Mouse (Mus musculus): ENCODE measurements around the gene Cyfip1. TPM values are rescaled to one million over a fixed set of nuclear protein-coding genes. Genes with fewer than 3 reads are reported as not detected.
"Not testable (repeated sequence)": the region's sequence is repeated elsewhere in the genome, so short reads cannot be mapped to it uniquely, and the experiment has no call there.

Cyfip1 gene
- polyA plus RNA-seq, 1 experiment from 2014 or later, result 39.2 TPM

- ATAC-seq (ENCODE audit: low read depth), result no peak
- Histone ChIP-seq H3K4me2 (ENCODE audit: low read depth, low read length) (no peak overlapping the region), H3K27me3 (ENCODE audit: control insufficient read depth, insufficient read depth, low read length) (no peaks in the 10 kb centered on the region), H3K36me3 (ENCODE audit: control insufficient read depth, insufficient read depth, low read length) (peaks cover 42% of the 10 kb centered on the region), H3K9ac (replicated peaks; ENCODE audit: low read depth, low read length) (no peak overlapping the region), H3K27ac (ENCODE audit: low read depth, low read length) (no peak overlapping the region), H3K4me1 (ENCODE audit: control insufficient read depth, insufficient read depth, low read length) (no peaks in the 10 kb centered on the region), H3K9me3 (ENCODE audit: control insufficient read depth, low read length) (no peaks in the 10 kb centered on the region), H3K4me3 (ENCODE audit: low read depth, low read length) (no peak overlapping the region)
- 100% methylated on average over 1 of the region's 1 CpGs for WGBS
Observed at GRCm38 (mm10) chr7:55909519-55909918, 68.0 kb downstream of the Cyfip1 start.

DNA sequence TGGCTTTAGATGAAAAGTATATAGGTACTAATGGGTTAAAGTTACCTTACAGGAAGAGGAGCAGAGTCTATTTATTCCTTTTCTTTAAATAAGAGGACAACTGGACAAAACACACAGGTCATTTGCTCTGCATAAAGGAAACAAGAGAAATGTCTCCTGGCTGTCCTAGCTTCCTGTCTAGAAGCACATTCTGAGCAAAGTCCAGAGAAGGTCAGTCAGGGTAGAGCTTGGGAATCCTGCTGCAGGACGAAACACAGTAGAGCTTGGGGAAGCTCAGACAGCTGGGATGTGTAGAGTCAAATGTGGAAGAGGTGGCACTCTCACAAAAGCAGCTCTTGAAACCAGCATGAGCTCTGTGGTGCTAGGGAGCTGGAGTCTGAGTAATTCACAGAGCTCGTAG is 68.8 kb downstream of the Cyfip1 start:
- WGBS, result 78% methylated on average over 2 of the region's 2 CpGs
- no peaks in the 10 kb centered on the region for H3K27me3 ChIP-seq (ENCODE audit: control insufficient read depth, insufficient read depth, low read length)
- no peak overlapping the region for H3K9ac ChIP-seq (replicated peaks; ENCODE audit: low read depth, low read length)
- ATAC-seq (ENCODE audit: low read depth), result no peak
- no peaks in the 10 kb centered on the region for H3K9me3 ChIP-seq (ENCODE audit: control insufficient read depth, low read length)
- H3K36me3 ChIP-seq (ENCODE audit: control insufficient read depth, insufficient read depth, low read length), result peaks cover 50% of the 10 kb centered on the region
- H3K4me3 ChIP-seq (ENCODE audit: low read depth, low read length), result no peak overlapping the region
- no peak overlapping the region for H3K27ac ChIP-seq (ENCODE audit: low read depth, low read length)
- H3K4me2 ChIP-seq (ENCODE audit: low read depth, low read length), result no peak overlapping the region
- H3K4me1 ChIP-seq (ENCODE audit: control insufficient read depth, insufficient read depth, low read length), result no peaks in the 10 kb centered on the region

DNA sequence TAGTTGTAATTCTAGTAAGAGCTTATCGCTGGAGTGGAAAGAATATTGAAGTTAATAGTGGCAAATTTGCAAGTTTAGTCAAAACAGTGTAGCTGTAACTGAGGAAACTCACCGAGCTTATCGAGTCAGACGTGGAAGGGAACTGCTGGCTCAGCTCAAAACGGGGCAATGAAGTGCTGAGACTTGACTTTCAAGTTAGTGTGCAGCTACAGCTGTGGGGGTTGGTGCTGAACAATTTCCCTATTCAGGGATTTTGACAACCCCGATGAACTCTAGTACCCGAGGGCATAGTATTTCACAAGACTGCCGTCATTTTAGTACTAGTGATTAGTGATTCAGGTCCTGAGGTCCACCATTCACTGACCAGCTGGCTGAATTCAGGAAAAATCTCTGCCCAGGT is 69.8 kb downstream of the Cyfip1 start:
- H3K4me1 ChIP-seq (ENCODE audit: control insufficient read depth, insufficient read depth, low read length), result no peaks in the 10 kb centered on the region
- 82% methylated on average over 8 of the region's 8 CpGs for WGBS
- H3K4me2 ChIP-seq (ENCODE audit: low read depth, low read length), result no peak overlapping the region
- no peak overlapping the region for H3K27ac ChIP-seq (ENCODE audit: low read depth, low read length)
- no peaks in the 10 kb centered on the region for H3K9me3 ChIP-seq (ENCODE audit: control insufficient read depth, low read length)
- no peak for ATAC-seq (ENCODE audit: low read depth)
- H3K27me3 ChIP-seq (ENCODE audit: control insufficient read depth, insufficient read depth, low read length), result no peaks in the 10 kb centered on the region
- H3K9ac ChIP-seq (replicated peaks; ENCODE audit: low read depth, low read length), result no peak overlapping the region
- no peak overlapping the region for H3K4me3 ChIP-seq (ENCODE audit: low read depth, low read length)
- peaks cover 52% of the 10 kb centered on the region for H3K36me3 ChIP-seq (ENCODE audit: control insufficient read depth, insufficient read depth, low read length)

GRCm38 (mm10) chr7:55912118-55912517 is 70.6 kb downstream of the Cyfip1 start:
- WGBS, result 95% methylated on average over 5 of the region's 5 CpGs
- H3K36me3 ChIP-seq (ENCODE audit: control insufficient read depth, insufficient read depth, low read length), result peaks cover 54% of the 10 kb centered on the region
- ATAC-seq (ENCODE audit: low read depth), result no peak
- H3K9ac ChIP-seq (replicated peaks; ENCODE audit: low read depth, low read length), result no peak overlapping the region
- H3K27me3 ChIP-seq (ENCODE audit: control insufficient read depth, insufficient read depth, low read length), result no peaks in the 10 kb centered on the region
- H3K27ac ChIP-seq (ENCODE audit: low read depth, low read length), result no peak overlapping the region
- H3K4me2 ChIP-seq (ENCODE audit: low read depth, low read length), result no peak overlapping the region
- H3K4me1 ChIP-seq (ENCODE audit: control insufficient read depth, insufficient read depth, low read length), result no peaks in the 10 kb centered on the region
- no peaks in the 10 kb centered on the region for H3K9me3 ChIP-seq (ENCODE audit: control insufficient read depth, low read length)
- no peak overlapping the region for H3K4me3 ChIP-seq (ENCODE audit: low read depth, low read length)

- not testable (repeated sequence) for ATAC-seq (ENCODE audit: low read depth); H3K4me1 ChIP-seq (ENCODE audit: control insufficient read depth, insufficient read depth, low read length); H3K9ac ChIP-seq (replicated peaks; ENCODE audit: low read depth, low read length)
Observed at GRCm38 (mm10) chr7:55918365-55918764, 76.8 kb downstream of the Cyfip1 start.

DNA sequence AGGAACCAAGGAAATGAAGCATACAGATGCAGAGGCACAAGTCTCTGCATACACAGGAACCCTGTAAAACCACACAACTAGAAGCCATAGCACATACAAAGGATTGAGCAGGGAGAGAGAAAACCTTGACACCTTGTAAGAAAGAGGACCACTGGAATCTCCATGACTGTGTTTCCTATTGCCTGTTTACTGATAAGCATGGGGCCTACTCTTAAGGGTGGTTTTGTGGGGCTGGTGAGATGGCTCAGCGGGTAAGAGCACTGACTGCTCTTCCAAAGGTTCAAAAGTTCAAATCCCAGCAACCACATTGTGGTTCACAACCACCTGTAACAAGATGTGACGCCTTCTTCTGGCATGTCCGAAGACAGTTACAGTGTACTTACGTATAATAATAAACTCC is 85.7 kb downstream of the Cyfip1 start:
- no peaks in the 10 kb centered on the region for H3K9me3 ChIP-seq (ENCODE audit: control insufficient read depth, low read length)
- H3K4me2 ChIP-seq (ENCODE audit: low read depth, low read length), result no peak overlapping the region
- no peak for ATAC-seq (ENCODE audit: low read depth)
- H3K4me1 ChIP-seq (ENCODE audit: control insufficient read depth, insufficient read depth, low read length), result no peaks in the 10 kb centered on the region
- H3K27ac ChIP-seq (ENCODE audit: low read depth, low read length), result no peak overlapping the region
- WGBS, result 88% methylated on average over 4 of the region's 4 CpGs
- no peak overlapping the region for H3K4me3 ChIP-seq (ENCODE audit: low read depth, low read length)
- no peaks in the 10 kb centered on the region for H3K27me3 ChIP-seq (ENCODE audit: control insufficient read depth, insufficient read depth, low read length)
- peaks cover 42% of the 10 kb centered on the region for H3K36me3 ChIP-seq (ENCODE audit: control insufficient read depth, insufficient read depth, low read length)
- H3K9ac ChIP-seq (replicated peaks; ENCODE audit: low read depth, low read length), result no peak overlapping the region

More at GRCm38 (mm10) chr7:55918365-55918764, 76.8 kb downstream of the Cyfip1 start:
- peaks cover 40% of the 10 kb centered on the region for H3K36me3 ChIP-seq (ENCODE audit: control insufficient read depth, insufficient read depth, low read length)
- not testable (repeated sequence) for H3K27me3 ChIP-seq (ENCODE audit: control insufficient read depth, insufficient read depth, low read length); H3K4me3 ChIP-seq (ENCODE audit: low read depth, low read length); H3K27ac ChIP-seq (ENCODE audit: low read depth, low read length); H3K9me3 ChIP-seq (ENCODE audit: control insufficient read depth, low read length); H3K4me2 ChIP-seq (ENCODE audit: low read depth, low read length)
- 95% methylated on average over 11 of the region's 11 CpGs for WGBS

GRCm38 (mm10) chr7:55928649-55929048 is 87.1 kb downstream of the Cyfip1 start:
- WGBS, result 86% methylated on average over 2 of the region's 2 CpGs
- no peaks in the 10 kb centered on the region for H3K27me3 ChIP-seq (ENCODE audit: control insufficient read depth, insufficient read depth, low read length)
- H3K4me2 ChIP-seq (ENCODE audit: low read depth, low read length), result no peak overlapping the region
- H3K4me1 ChIP-seq (ENCODE audit: control insufficient read depth, insufficient read depth, low read length), result no peaks in the 10 kb centered on the region
- no peak overlapping the region for H3K4me3 ChIP-seq (ENCODE audit: low read depth, low read length)
- H3K27ac ChIP-seq (ENCODE audit: low read depth, low read length), result no peak overlapping the region
- no peak overlapping the region for H3K9ac ChIP-seq (replicated peaks; ENCODE audit: low read depth, low read length)
- ATAC-seq (ENCODE audit: low read depth), result no peak
- peaks cover 32% of the 10 kb centered on the region for H3K36me3 ChIP-seq (ENCODE audit: control insufficient read depth, insufficient read depth, low read length)
- H3K9me3 ChIP-seq (ENCODE audit: control insufficient read depth, low read length), result no peaks in the 10 kb centered on the region

DNA sequence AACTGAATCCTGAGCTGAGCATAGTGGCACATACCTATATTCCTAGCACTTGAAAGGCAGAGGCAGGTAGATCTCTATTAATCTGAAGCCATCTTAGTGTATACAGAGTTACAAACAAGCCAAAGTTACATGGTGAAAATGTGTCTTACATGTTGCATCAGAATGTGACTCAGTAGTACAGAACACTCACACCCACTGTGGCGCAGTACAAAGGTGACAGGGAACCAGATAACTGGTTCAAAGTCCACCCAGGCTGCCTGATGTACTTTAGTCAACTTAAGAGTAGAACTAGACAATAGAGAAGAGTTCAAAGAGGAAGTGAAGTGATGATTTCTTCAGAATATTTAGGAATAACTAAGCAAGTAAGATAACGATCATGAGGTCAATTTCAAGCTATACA is 93.5 kb downstream of the Cyfip1 start:
- 99% methylated on average over 2 of the region's 2 CpGs for WGBS
- no peak for ATAC-seq (ENCODE audit: low read depth)

DNA sequence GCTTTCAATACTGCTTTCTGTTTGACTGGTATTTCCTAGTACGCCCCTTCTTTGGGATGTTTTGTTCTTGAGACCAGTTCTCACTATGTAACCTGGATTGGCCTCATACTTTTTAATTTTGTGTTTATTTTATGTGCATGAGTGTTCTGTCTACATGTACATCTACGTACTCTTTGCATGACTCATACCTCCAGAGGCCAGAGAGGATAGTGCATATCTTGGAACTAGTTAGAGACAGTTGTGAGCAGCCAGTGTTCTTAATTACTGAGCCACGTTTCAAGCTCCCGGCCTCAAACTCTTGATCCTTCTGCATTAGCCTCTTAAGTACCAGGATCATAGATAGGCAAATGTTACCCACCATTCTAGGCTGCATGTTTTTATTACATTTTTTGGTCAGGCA is 96.8 kb downstream of the Cyfip1 start:
- Histone ChIP-seq H3K36me3 (ENCODE audit: control insufficient read depth, insufficient read depth, low read length) (no peaks in the 10 kb centered on the region), H3K9me3 (ENCODE audit: control insufficient read depth, low read length) (no peaks in the 10 kb centered on the region), H3K4me1 (ENCODE audit: control insufficient read depth, insufficient read depth, low read length) (no peaks in the 10 kb centered on the region), H3K9ac (replicated peaks; ENCODE audit: low read depth, low read length) (no peak overlapping the region), H3K27ac (ENCODE audit: low read depth, low read length) (no peak overlapping the region), H3K4me2 (ENCODE audit: low read depth, low read length) (no peak overlapping the region), H3K4me3 (ENCODE audit: low read depth, low read length) (no peak overlapping the region), H3K27me3 (ENCODE audit: control insufficient read depth, insufficient read depth, low read length) (no peaks in the 10 kb centered on the region)
- 98% methylated on average over 4 of the region's 4 CpGs for WGBS
- ATAC-seq (ENCODE audit: low read depth), result no peak

More for the DNA sequence above, 93.5 kb downstream of the Cyfip1 start:
- no peak overlapping the region for H3K27ac ChIP-seq (ENCODE audit: low read depth, low read length)
- H3K27me3 ChIP-seq (ENCODE audit: control insufficient read depth, insufficient read depth, low read length), result no peaks in the 10 kb centered on the region
- no peaks in the 10 kb centered on the region for H3K9me3 ChIP-seq (ENCODE audit: control insufficient read depth, low read length)
- peaks cover 4% of the 10 kb centered on the region; the same call in 1 of the 2 replicates for H3K36me3 ChIP-seq (ENCODE audit: control insufficient read depth, insufficient read depth, low read length)
- H3K4me2 ChIP-seq (ENCODE audit: low read depth, low read length), result no peak overlapping the region
- no peak overlapping the region for H3K9ac ChIP-seq (replicated peaks; ENCODE audit: low read depth, low read length)
- no peak overlapping the region for H3K4me3 ChIP-seq (ENCODE audit: low read depth, low read length)
- no peaks in the 10 kb centered on the region for H3K4me1 ChIP-seq (ENCODE audit: control insufficient read depth, insufficient read depth, low read length)

DNA sequence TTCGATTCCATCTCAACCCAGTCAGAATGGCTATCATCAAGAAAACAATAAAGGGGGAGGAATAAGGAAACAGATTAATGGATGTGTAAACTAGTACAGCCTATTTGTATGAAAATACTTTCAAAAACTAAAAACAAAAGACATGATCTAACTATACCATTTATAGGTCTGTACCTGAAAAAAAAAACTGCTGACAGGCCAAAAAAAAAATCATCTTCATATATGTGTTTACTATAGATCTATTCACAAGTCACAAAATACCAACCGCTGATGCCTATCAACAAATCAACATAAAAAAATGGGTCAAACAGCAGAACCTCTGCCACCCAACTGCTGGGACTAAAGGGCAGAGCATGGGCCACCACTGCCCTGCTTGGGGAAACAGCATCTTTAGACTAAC is 114.5 kb downstream of the Cyfip1 start:
- ATAC-seq (ENCODE audit: low read depth), result no peak
- 96% methylated on average over 2 of the region's 2 CpGs for WGBS

More for the DNA sequence above, 114.5 kb downstream of the Cyfip1 start:
- peaks cover 5% of the 10 kb centered on the region; the same call in 1 of the 2 replicates for H3K4me1 ChIP-seq (ENCODE audit: control insufficient read depth, insufficient read depth, low read length)
- H3K9ac ChIP-seq (replicated peaks; ENCODE audit: low read depth, low read length), result no peak overlapping the region
- no peak overlapping the region for H3K4me3 ChIP-seq (ENCODE audit: low read depth, low read length)
- no peaks in the 10 kb centered on the region for H3K27me3 ChIP-seq (ENCODE audit: control insufficient read depth, insufficient read depth, low read length)
- H3K9me3 ChIP-seq (ENCODE audit: control insufficient read depth, low read length), result no peaks in the 10 kb centered on the region
- no peak overlapping the region for H3K27ac ChIP-seq (ENCODE audit: low read depth, low read length)
- no peaks in the 10 kb centered on the region for H3K36me3 ChIP-seq (ENCODE audit: control insufficient read depth, insufficient read depth, low read length)
- H3K4me2 ChIP-seq (ENCODE audit: low read depth, low read length), result no peak overlapping the region

All from neural tube, embryonic 14.5 days (tissue).